Comparison of ENCODE assay signal across 13 mouse cellular contexts in the genomic region with DNA sequence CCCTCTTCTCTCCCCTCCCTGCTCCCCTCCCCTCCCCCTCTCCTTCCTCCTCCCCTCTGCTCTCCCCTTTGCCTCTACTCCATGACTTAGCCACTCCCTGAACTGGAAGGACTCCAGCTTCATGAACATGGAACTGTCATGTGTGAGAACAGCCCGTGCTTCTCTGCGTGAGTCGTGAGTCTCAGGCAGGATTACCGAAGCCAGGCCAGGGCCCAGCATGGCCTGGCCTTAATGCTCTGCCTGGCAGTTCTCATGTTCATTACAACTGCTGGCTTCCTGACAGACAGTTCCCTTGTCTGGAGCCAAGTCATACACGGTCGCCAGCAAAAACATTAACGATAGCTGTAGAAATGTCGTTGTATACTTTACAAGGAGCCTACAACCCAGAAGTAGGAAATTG.
DNase-seq lines count a peak whose midpoint lies in the region; ATAC-seq and TF ChIP-seq lines count a peak whose summit lies in the region.
"Had no signal": no experiment of that assay in that cellular context is flagged by ENCODE, and none has a peak within 500 bp of the region (broad histone marks: within the 10 kb centered on the region; RNA-seq: fewer than 3 reads in every experiment).

No protein-coding gene starts in this region.

- H3K4me1 ChIP-seq in hindbrain, postnatal 0 days (ENCODE audit: insufficient read depth, low read length), result peaks cover 4% of the 10 kb centered on the region; the same call in 1 of the 2 replicates
- peaks cover 9% of the 10 kb centered on the region; the same call in 1 of the 2 replicates for H3K4me1 ChIP-seq in hindbrain, embryonic 13.5 days (replicated peaks)
- H3K4me1 ChIP-seq: liver, embryonic 15.5 days had no signal

- no peak overlapping the region for H3K27ac ChIP-seq in hindbrain, postnatal 0 days
- H3K27ac ChIP-seq in hindbrain, embryonic 13.5 days, result no peak overlapping the region
- H3K27ac ChIP-seq: liver, embryonic 15.5 days had no signal

- no peak overlapping the region for H3K9ac ChIP-seq in hindbrain, postnatal 0 days (replicated peaks; ENCODE audit: low read length)
- H3K9ac ChIP-seq in hindbrain, embryonic 13.5 days, result no peak overlapping the region
- H3K9ac ChIP-seq: liver, embryonic 15.5 days had no signal

- no peaks in the 10 kb centered on the region for H3K36me3 ChIP-seq in hindbrain, postnatal 0 days (ENCODE audit: insufficient read depth, low read length)
- H3K36me3 ChIP-seq in hindbrain, embryonic 13.5 days, result no peaks in the 10 kb centered on the region
- H3K36me3 ChIP-seq: liver, embryonic 15.5 days had no signal

- peak; percentile 6 for DNase-seq in adrenal gland, postnatal 10 days
- no peak for DNase-seq in adrenal gland, postnatal 4 days (ENCODE audit: low spot score in 2 of 2)
- peak; percentile 88 for DNase-seq in hindbrain, postnatal 0 days (ENCODE audit: low spot score)
- DNase-seq in retina, postnatal 1 day, result peak; percentile 46
- DNase-seq in retina, embryonic 14.5 days (ENCODE audit: low spot score), result no peak
- DNase-seq in urinary bladder, postnatal 4 days (ENCODE audit: low spot score in 2 of 2), result no peak
- DNase-seq in left cerebral cortex, adult 11 months (ENCODE audit: low spot score), result no peak
- DNase-seq: gastrocnemius, postnatal 10 days; layer of hippocampus, postnatal 36 days; thymus, postnatal 36 days had no signal

- WGBS in hindbrain, postnatal 0 days, result 58% methylated on average over 8 of the region's 8 CpGs
- WGBS in hindbrain, embryonic 13.5 days, result 88% methylated on average over 8 of the region's 8 CpGs

- no peak overlapping the region for H3K4me3 ChIP-seq in hindbrain, postnatal 0 days (ENCODE audit: low read length)
- no peak overlapping the region for H3K4me3 ChIP-seq in hindbrain, embryonic 13.5 days
- H3K4me3 ChIP-seq: liver, embryonic 15.5 days had no signal

- H3K9me3 ChIP-seq in hindbrain, postnatal 0 days (ENCODE audit: low read length), result no peaks in the 10 kb centered on the region
- 0 out of 2 replicates have a peak, but pooled peaks cover 3% of the 10 kb centered on the region for H3K9me3 ChIP-seq in hindbrain, embryonic 13.5 days
- H3K9me3 ChIP-seq: liver, embryonic 15.5 days had no signal

- TF ChIP-seq CTCF in hindbrain, postnatal 0 days (IDR thresholded peaks at IDR 0.05; ENCODE audit: low read depth), result no peak

- no peak overlapping the region for H3K4me2 ChIP-seq in hindbrain, postnatal 0 days (ENCODE audit: low read depth, low read length)
- no peak overlapping the region for H3K4me2 ChIP-seq in hindbrain, embryonic 13.5 days
- H3K4me2 ChIP-seq: liver, embryonic 15.5 days had no signal

- peak; percentile 87 for ATAC-seq in hindbrain, postnatal 0 days
- no peak for ATAC-seq in hindbrain, embryonic 13.5 days (ENCODE audit: low FRiP score)
- ATAC-seq: inflammation-experienced regulatory T-cells, adult 6 months had no signal

- H3K27me3 ChIP-seq in hindbrain, postnatal 0 days (ENCODE audit: insufficient read depth, low read length), result no peaks in the 10 kb centered on the region
- no peaks in the 10 kb centered on the region for H3K27me3 ChIP-seq in hindbrain, embryonic 13.5 days
- H3K27me3 ChIP-seq: liver, embryonic 15.5 days had no signal

Comparison
In these comparisons a context has a peak if more than half of its experiments do, and no peak if none do; other contexts are left out.
1. DNase-seq: peak in adrenal gland, postnatal 10 days (single experiment), hindbrain, postnatal 0 days (single experiment) and retina, postnatal 1 day (single experiment); none in adrenal gland, postnatal 4 days (0 of 2), retina, embryonic 14.5 days (single experiment), urinary bladder, postnatal 4 days (0 of 2) and left cerebral cortex, adult 11 months (single experiment).